Mouse (Mus musculus) liver, embryonic 12.5 days (tissue): Measurements from ENCODE around the gene Col18a1. TPM values are rescaled to one million over a fixed set of nuclear protein-coding genes. Genes with fewer than 3 reads are reported as not detected.

Experiments
- ATAC-seq: fragments of 200-750 bp; cut with Nextera tagmentation; 2 replicates; pipeline ENCODE4 v1.8.0; 2017; ENCODE audit warnings: moderate number of reproducible peaks, mild to moderate bottlenecking, moderate library complexity
- H3K27ac ChIP-seq: fragments of 300-500 bp; sonication (generic); 2 replicates; pipeline ENCODE4 v1.5.1; 2016; ENCODE audit warnings: mild to moderate bottlenecking
- H3K27me3 ChIP-seq: fragments of 300-500 bp; sonication (generic); replicated peaks from 2 replicates; pipeline ENCODE4 v1.6.1; 2016; ENCODE audit warnings: mild to moderate bottlenecking, moderate library complexity
- H3K36me3 ChIP-seq: fragments of 300-500 bp; sonication (generic); 2 replicates; pipeline ENCODE4 v1.6.1; 2016; ENCODE audit warnings: mild to moderate bottlenecking, moderate library complexity
- H3K4me1 ChIP-seq: fragments of 300-500 bp; sonication (generic); 2 replicates; pipeline ENCODE4 v1.6.1; 2016
- H3K4me2 ChIP-seq: fragments of 300-500 bp; sonication (generic); 2 replicates; pipeline ENCODE4 v1.6.1; 2016; ENCODE audit warnings: mild to moderate bottlenecking, moderate library complexity
- H3K4me3 ChIP-seq: fragments of 300-500 bp; sonication (generic); 2 replicates; pipeline ENCODE4 v1.5.1; 2016; ENCODE audit warnings: mild to moderate bottlenecking, moderate library complexity
- H3K9ac ChIP-seq: fragments of 300-500 bp; sonication (generic); 2 replicates; pipeline ENCODE4 v1.6.1; 2016; ENCODE audit warnings: mild to moderate bottlenecking, moderate library complexity
- H3K9me3 ChIP-seq: fragments of 300-500 bp; sonication (generic); replicated peaks from 2 replicates; pipeline ENCODE4 v1.6.1; 2016; ENCODE audit warnings: mild to moderate bottlenecking, moderate library complexity
- WGBS: fragments of 180-500 bp; shearing (Covaris S2); methylation state at CpG from one replicate; pipeline ENCODE4 v1.1.7; 2016; ENCODE audit not compliant: insufficient replicate concordance; 5-methylcytosine and 5-hydroxymethylcytosine counted together
- polyA plus RNA-seq: library from polyadenylated mRNA; unstranded; fragments of >200 nt; fragmentation: Nextera tagmentation; extraction: Ambion mirVana; gene quantifications from 2 replicates; pipeline ENCODE4 v1.2.1, GENCODE M21; 2016

The Col18a1 gene
- polyA plus RNA-seq, 1 experiment from 2014 or later: 38.3 TPM

DNA sequence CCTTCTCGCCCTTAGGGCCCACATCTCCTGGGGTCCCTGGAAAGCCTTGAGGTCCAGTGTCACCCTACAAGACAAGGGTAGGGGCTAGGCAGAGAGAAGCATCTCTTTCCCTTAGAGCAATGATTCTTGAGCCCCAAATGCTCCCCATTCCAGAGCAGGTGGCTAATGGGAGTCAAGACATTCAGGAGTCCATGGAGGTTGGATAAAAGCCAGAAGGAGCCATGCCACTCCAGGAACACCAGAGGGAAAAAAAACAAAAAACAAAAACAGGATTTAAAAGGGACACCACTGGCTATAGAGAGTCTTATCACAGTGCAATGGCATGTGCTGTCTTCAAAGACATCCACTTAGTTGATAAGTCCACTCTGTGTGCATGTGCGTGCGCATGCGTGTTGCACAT, 87.9 kb downstream of the Col18a1 start:
- Histone ChIP-seq H3K4me3 (no peak overlapping the region), H3K36me3 (peaks cover 59% of the 10 kb centered on the region), H3K27me3 (no peaks in the 10 kb centered on the region), H3K4me1 (no peaks in the 10 kb centered on the region), H3K27ac (no peak overlapping the region), H3K4me2 (no peak overlapping the region), H3K9ac (no peak overlapping the region), H3K9me3 (no peaks in the 10 kb centered on the region)
- ATAC-seq: no peak
- 85% methylated on average over 4 of the region's 4 CpGs for WGBS

DNA sequence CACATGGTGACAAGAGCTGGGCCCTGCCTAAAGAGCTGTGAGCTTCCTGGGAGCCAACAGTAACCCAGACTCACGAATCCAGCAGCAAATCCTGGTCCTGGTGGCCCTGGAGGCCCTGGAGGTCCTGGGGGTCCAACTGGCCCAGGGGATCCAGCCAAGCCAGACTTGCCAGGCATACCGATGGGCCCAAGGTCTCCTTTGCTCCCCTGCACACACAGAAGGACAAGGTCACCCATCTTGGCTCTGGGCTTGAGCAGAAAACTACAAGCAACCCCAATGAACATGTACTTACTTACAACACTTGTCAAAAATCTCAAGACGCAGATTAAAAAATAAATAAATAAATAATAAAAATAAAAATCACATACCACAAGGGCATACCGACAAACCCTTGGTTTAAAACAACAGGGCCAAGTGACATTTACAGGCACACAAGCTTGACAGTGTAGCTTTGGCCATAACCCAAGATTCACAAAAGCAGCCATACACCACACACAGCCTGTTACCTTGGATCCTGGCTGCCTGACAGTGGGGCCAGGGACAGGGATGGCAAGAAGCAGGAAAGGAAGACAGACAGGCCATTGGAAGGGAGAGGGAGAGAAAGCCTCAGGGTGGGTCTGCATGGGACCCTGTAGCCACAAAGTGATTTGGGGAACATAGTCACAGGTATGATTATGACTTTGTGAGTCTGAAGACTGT, 91.9 kb downstream of the Col18a1 start:
- no peak overlapping the region for H3K9ac ChIP-seq
- no peak overlapping the region for H3K27ac ChIP-seq
- no peaks in the 10 kb centered on the region for H3K27me3 ChIP-seq
- H3K4me2 ChIP-seq: no peak overlapping the region
- H3K4me1 ChIP-seq: peaks cover 6% of the 10 kb centered on the region
- H3K36me3 ChIP-seq: peaks cover 62% of the 10 kb centered on the region
- no peaks in the 10 kb centered on the region for H3K9me3 ChIP-seq
- 69% methylated on average over 4 of the region's 4 CpGs for WGBS
- ATAC-seq: no peak
- H3K4me3 ChIP-seq: no peak overlapping the region

DNA sequence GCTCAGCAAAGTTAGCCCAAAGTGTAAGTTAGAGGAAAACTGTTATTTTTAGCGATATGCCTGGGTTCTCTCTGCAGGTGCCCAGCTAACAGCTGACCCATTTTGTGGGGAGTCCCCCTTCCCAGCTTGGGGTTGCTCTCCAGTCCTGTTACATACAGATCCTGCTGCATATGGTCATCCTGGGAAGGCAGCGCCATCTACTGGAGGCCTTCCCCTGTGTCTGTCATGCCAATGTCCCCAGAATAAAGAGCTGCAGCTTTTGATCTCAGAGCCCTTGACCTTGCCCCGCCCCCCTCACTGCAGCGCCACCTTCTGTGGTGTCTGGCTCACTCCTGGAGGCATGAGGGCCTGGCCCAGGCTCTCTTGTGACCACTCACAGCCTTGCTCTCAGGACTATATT, 96.3 kb downstream of the Col18a1 start:
- no peaks in the 10 kb centered on the region for H3K9me3 ChIP-seq
- no peak overlapping the region for H3K9ac ChIP-seq
- H3K27ac ChIP-seq: no peak overlapping the region
- H3K4me3 ChIP-seq: no peak overlapping the region
- peak; percentile 38; the same call in 1 of the 2 replicates for ATAC-seq
- peaks cover 50% of the 10 kb centered on the region for H3K36me3 ChIP-seq
- H3K4me2 ChIP-seq: no peak overlapping the region
- no peaks in the 10 kb centered on the region for H3K27me3 ChIP-seq
- WGBS: 34% methylated on average over 4 of the region's 4 CpGs
- H3K4me1 ChIP-seq: peaks cover 30% of the 10 kb centered on the region

DNA sequence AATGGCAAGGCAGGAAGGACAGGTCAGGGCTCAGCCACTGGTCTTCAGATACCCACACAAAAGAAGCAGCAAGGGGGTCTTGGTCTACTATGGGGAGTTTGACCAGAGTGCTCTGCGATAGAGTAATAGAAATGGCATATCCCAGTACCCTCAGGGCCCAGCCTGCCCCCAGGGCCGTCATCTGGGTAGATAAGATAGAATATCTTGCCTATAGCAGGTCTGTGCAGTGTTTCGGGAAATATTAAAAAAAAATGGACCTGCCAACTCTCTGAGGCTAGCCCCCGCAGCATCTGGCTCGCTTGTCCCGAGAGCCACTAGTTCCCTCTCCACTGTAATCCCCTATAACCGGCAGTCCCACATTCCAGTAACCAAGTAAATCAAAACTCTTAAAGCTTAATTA, 97.9 kb downstream of the Col18a1 start:
- 24% methylated on average over 7 of the region's 7 CpGs for WGBS
- peaks cover 55% of the 10 kb centered on the region for H3K36me3 ChIP-seq
- H3K27me3 ChIP-seq: no peaks in the 10 kb centered on the region
- H3K27ac ChIP-seq: peak overlapping the region; percentile 41; the same call in 1 of the 2 replicates
- H3K9me3 ChIP-seq: no peaks in the 10 kb centered on the region
- H3K9ac ChIP-seq: peak overlapping the region; percentile 20; the same call in 1 of the 2 replicates
- ATAC-seq: peak; percentile 79
- peaks cover 30% of the 10 kb centered on the region for H3K4me1 ChIP-seq
- no peak overlapping the region for H3K4me3 ChIP-seq
- H3K4me2 ChIP-seq: peak overlapping the region; percentile 48

DNA sequence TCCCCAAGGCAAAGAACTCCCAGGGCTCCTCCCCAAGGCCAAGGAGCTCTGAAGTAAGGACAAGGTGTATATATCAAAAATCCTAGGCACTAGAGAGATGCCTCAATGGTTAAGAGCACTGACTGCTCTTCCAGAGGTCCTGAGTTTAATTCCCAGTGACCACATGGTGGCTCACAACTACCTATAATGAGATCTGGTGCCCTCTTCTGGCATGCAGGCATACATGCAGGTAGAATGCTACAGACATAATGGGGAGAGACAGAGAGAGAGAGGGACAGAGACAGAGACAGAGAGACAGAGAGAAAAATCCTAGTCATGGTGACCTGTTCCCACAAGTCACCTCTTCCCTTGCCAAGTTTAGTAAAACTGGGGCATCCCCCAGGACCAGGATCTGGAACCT, 101.7 kb downstream of the Col18a1 start:
- no peak overlapping the region for H3K27ac ChIP-seq
- H3K4me3 ChIP-seq: no peak overlapping the region
- H3K4me1 ChIP-seq: peaks cover 38% of the 10 kb centered on the region
- no peaks in the 10 kb centered on the region for H3K9me3 ChIP-seq
- no peak for ATAC-seq
- no peaks in the 10 kb centered on the region for H3K27me3 ChIP-seq
- no peak overlapping the region for H3K4me2 ChIP-seq
- no peak overlapping the region for H3K9ac ChIP-seq
- H3K36me3 ChIP-seq: peaks cover 38% of the 10 kb centered on the region

DNA sequence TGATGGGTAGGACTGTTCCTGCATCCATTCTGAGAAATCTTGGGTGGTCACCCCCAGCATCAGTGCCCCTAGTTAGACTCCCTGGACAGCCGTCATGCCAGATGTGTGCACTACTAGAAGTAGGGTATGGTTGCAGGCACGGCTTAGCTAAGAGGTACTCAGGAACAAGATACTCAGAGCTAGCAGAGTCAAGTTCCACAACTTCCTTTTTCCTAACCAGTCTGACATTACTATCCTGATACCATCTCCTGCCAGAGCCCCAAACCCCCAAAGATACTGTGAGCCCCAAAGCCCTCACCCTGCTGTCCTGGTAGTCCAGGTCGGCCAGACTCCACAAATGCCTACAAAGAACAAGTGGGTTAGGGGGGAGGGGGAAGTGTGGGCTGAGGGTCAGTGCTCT, 102.1 kb downstream of the Col18a1 start:
- no peak overlapping the region for H3K4me2 ChIP-seq
- no peaks in the 10 kb centered on the region for H3K9me3 ChIP-seq
- no peak for ATAC-seq
- H3K27me3 ChIP-seq: no peaks in the 10 kb centered on the region
- no peak overlapping the region for H3K27ac ChIP-seq
- H3K36me3 ChIP-seq: peaks cover 33% of the 10 kb centered on the region
- 43% methylated on average over 3 of the region's 3 CpGs for WGBS
- H3K9ac ChIP-seq: no peak overlapping the region
- no peak overlapping the region for H3K4me3 ChIP-seq
- peaks cover 33% of the 10 kb centered on the region for H3K4me1 ChIP-seq

DNA sequence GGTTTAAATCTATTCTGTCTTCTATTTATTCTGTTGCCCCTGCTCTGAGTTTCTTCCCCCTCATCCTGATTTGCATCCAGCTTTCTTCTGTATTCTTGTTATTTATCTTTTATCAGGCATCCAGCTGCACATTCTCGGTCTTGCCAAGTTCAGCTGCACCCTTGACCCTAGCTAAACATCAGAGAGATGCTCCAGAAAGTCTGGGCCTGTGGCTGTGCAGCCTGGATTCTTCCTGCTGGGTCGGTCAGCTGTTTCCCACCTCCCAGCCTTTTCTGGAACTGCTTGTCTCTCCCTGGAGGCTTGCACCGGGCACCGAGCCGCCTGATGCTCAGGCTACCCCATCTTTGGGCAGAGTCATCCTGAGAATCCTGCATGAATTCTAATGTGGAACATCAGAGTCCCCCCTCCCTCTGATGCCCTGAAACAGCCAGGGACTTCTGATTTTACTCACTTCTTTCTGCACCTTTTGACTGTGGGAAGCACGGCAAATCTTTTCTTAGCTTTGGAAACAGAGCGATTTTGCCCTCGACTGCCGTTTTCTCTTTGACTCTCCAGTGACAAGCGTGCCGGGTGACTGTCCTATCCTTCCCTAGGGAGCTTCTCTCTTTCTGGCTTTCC, 103.8 kb downstream of the Col18a1 start:
- no peaks in the 10 kb centered on the region for H3K9me3 ChIP-seq
- H3K4me3 ChIP-seq: no peak overlapping the region
- no peak overlapping the region for H3K4me2 ChIP-seq
- peaks cover 16% of the 10 kb centered on the region for H3K4me1 ChIP-seq
- H3K27ac ChIP-seq: no peak overlapping the region
- ATAC-seq: no peak
- 84% methylated on average over 11 of the region's 11 CpGs for WGBS
- H3K9ac ChIP-seq: no peak overlapping the region
- no peaks in the 10 kb centered on the region for H3K27me3 ChIP-seq
- H3K36me3 ChIP-seq: peaks cover 25% of the 10 kb centered on the region

DNA sequence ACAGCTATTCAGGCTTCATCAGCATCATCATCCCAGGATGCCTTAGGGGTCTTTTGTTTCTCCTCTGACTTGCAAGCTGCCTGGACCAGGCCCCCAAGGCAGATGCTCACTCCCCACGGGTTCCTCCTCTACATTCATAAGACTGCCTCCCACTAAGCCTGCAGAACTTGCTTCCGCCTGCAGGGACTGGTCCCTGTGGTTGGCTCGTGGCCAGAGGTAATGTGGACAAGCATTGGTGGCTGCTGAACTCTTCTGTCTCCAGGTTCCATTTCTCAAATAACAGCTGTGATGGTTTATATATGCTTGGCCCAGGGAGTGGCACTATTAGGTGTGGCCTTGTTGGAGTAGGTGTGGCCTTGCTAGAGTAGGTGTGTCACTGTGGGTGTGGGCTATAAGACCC, 104.9 kb downstream of the Col18a1 start:
- peaks cover 25% of the 10 kb centered on the region for H3K36me3 ChIP-seq

DNA sequence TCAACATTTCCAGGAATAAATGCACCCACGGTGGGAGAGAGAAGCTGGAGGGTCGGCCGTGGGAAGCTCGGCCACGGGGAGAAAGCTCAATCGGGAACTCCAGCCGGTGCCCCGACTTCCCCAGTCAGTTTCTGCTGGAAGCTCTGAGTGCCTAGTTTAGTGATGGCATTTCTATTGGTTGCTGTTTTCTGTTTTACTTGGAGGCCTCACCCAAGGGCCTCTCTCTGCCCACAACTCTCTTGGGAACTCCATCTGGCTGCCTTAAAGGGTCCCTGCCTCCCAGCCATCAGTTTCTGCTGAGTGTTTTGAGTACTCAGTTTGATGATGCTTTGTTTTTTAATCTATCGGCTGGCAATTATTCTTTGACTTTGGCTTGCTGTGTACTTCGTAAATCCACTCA, 109.6 kb downstream of the Col18a1 start:
- no peak overlapping the region for H3K4me3 ChIP-seq
- H3K27ac ChIP-seq: no peak overlapping the region
- no peak for ATAC-seq
- no peaks in the 10 kb centered on the region for H3K9me3 ChIP-seq
- H3K4me1 ChIP-seq: peaks cover 15% of the 10 kb centered on the region
- H3K27me3 ChIP-seq: no peaks in the 10 kb centered on the region
- H3K4me2 ChIP-seq: no peak overlapping the region
- 78% methylated on average over 10 of the region's 10 CpGs for WGBS
- peaks cover 29% of the 10 kb centered on the region for H3K36me3 ChIP-seq
- H3K9ac ChIP-seq: no peak overlapping the region

More for the DNA sequence above, 104.9 kb downstream of the Col18a1 start:
- ATAC-seq: no peak
- Histone ChIP-seq H3K4me3 (no peak overlapping the region), H3K27ac (no peak overlapping the region), H3K4me2 (no peak overlapping the region), H3K9me3 (no peaks in the 10 kb centered on the region), H3K9ac (no peak overlapping the region), H3K4me1 (peaks cover 12% of the 10 kb centered on the region), H3K27me3 (no peaks in the 10 kb centered on the region)
- WGBS: 65% methylated on average over 3 of the region's 3 CpGs

DNA sequence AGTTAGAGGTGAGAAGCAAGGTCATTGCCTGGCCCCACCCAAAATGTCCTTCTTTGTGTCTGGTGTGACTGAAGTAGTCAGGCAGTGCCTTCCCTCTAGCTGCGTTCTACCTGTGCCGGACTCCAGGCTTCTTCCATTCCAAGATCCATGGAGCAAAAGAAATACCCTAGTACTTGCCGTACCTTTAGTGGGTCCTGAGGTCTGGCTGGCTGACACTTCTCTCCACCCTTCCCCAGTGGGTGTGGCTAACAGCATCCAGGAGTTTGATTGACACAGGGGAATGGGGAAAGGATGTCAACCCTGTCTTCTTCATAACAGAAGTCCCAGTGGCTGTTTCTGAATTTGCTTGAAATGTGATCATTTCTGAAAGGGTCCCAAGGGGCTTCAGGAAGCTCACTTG, 117.7 kb downstream of the Col18a1 start:
- H3K27ac ChIP-seq: no peak overlapping the region
- no peak for ATAC-seq
- H3K4me1 ChIP-seq: no peaks in the 10 kb centered on the region
- H3K4me2 ChIP-seq: no peak overlapping the region
- no peaks in the 10 kb centered on the region for H3K9me3 ChIP-seq
- H3K4me3 ChIP-seq: no peak overlapping the region
- peaks cover 95% of the 10 kb centered on the region for H3K36me3 ChIP-seq
- H3K9ac ChIP-seq: no peak overlapping the region
- WGBS: 87% methylated on average over 3 of the region's 3 CpGs
- no peaks in the 10 kb centered on the region for H3K27me3 ChIP-seq

DNA sequence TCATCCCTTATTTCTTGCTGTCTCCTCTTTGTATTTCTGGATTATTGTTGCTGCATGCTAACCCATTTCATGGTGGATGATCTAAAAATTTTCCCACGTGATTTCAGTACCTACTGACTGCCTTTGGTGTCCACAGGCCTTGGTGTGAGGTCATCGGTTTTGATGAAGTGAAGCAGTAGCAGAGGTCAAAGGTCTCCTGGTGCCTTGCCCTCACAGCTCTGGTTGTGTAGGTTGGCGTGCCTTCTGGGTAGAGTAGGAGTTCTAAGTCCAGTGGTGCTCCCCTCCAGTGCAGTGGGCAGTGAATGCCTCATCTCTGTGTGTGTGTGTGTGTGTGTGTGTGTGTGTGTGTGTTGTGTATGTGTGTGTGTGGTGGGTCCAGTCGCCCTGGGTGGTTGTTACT, 118.2 kb downstream of the Col18a1 start:
- Histone ChIP-seq H3K36me3 (peaks cover 95% of the 10 kb centered on the region), H3K4me2 (no peak overlapping the region), H3K27me3 (no peaks in the 10 kb centered on the region), H3K9ac (no peak overlapping the region), H3K27ac (no peak overlapping the region), H3K4me3 (no peak overlapping the region), H3K9me3 (no peaks in the 10 kb centered on the region), H3K4me1 (no peaks in the 10 kb centered on the region)
- WGBS: 60% methylated on average over 4 of the region's 4 CpGs
- ATAC-seq: no peak

DNA sequence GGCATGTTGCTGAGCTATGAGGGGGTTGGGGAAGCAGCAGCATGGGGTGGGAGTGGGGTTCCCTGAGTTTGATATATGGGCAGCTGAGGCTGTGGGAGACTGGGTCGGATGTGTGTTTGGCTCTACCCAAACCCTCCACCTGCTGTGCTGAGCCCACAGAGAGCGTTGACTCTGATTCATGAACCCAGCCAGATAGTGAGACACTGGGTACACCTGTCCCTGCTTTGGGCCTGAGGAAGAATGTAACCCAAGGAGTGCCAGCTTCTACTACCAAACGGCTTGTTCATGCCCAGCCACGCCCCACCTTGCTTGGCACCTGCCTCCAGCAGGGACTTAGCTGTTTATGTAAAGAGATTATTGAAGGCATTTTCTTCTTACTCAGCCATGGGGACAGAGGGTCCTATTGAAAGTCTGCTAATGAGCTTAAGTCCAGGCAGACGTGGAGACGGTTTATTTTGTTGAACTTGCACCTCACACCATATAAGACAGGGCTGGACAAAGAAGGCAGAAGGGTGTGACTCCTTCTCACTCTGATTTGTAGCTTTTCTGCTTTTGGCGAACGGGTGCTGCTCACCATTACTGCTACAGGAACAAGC, 127.7 kb downstream of the Col18a1 start:
- no peak overlapping the region for H3K4me2 ChIP-seq
- no peaks in the 10 kb centered on the region for H3K9me3 ChIP-seq
- H3K4me3 ChIP-seq: no peak overlapping the region
- H3K36me3 ChIP-seq: peaks cover 76% of the 10 kb centered on the region
- H3K4me1 ChIP-seq: peaks cover 23% of the 10 kb centered on the region
- 82% methylated on average over 8 of the region's 8 CpGs for WGBS
- no peak overlapping the region for H3K27ac ChIP-seq
- no peak overlapping the region for H3K9ac ChIP-seq
- no peak for ATAC-seq
- no peaks in the 10 kb centered on the region for H3K27me3 ChIP-seq
